Mouse (Mus musculus) ES-Bruce4 (cell line): ENCODE results near the gene Ccr8. TPM values are rescaled to one million over a fixed set of nuclear protein-coding genes. Genes with fewer than 3 reads are reported as not detected.

Experiments
- H3K27ac ChIP-seq: 2 replicates; pipeline ENCODE4 v1.5.1; 2012; ENCODE audit warnings: low read length, inconsistent platforms; ENCODE audit not compliant: insufficient read depth
- H3K27me3 ChIP-seq: 2 replicates; pipeline ENCODE4 v1.6.1; 2012; ENCODE audit warnings: mild to moderate bottlenecking, low read length, inconsistent platforms; ENCODE audit not compliant: control insufficient read depth, poor library complexity, insufficient read depth, severe bottlenecking
- H3K36me3 ChIP-seq: 2 replicates; pipeline ENCODE4 v1.6.1; 2012; ENCODE audit warnings: inconsistent platforms, mild to moderate bottlenecking, low read length, moderate library complexity; ENCODE audit not compliant: control insufficient read depth, poor library complexity, insufficient read depth, severe bottlenecking
- H3K4me1 ChIP-seq: one replicate; pipeline ENCODE4 v1.8.1; 2011; ENCODE audit warnings: low read length; ENCODE audit not compliant: control insufficient read depth, insufficient read depth
- H3K4me3 ChIP-seq: 2 replicates; pipeline ENCODE4 v1.5.1; 2011; ENCODE audit warnings: low read depth, mild to moderate bottlenecking, low read length
- H3K9ac ChIP-seq: 2 replicates; pipeline ENCODE4 v1.6.1; 2012; ENCODE audit warnings: low read depth, mild to moderate bottlenecking, inconsistent platforms; ENCODE audit not compliant: poor library complexity, severe bottlenecking
- H3K9me3 ChIP-seq: replicated peaks from 2 replicates; pipeline ENCODE4 v1.6.1; 2012; ENCODE audit warnings: mild to moderate bottlenecking, low read length, inconsistent platforms; ENCODE audit not compliant: control insufficient read depth, poor library complexity, insufficient read depth, severe bottlenecking
- CTCF ChIP-seq: IDR thresholded peaks from one replicate; pipeline ENCODE4 v1.8.1; 2011; ENCODE audit warnings: low read depth, low read length
- EP300 ChIP-seq: IDR thresholded peaks from 2 replicates; pipeline ENCODE4 v1.6.1; 2011; ENCODE audit warnings: low read depth, low read length; ENCODE audit not compliant: insufficient read depth
- POLR2A ChIP-seq: IDR thresholded peaks from one replicate; pipeline ENCODE4 v1.8.1; 2011; ENCODE audit warnings: low read length; ENCODE audit not compliant: insufficient read depth
- polyA plus RNA-seq: library from polyadenylated mRNA; stranded (reverse); fragments of >200 nt; gene quantifications from 2 replicates; pipeline ENCODE4 v1.2.4, GENCODE M21; 2011; ENCODE audit warnings: low read depth; ENCODE audit not compliant: missing spikeins, insufficient read depth, insufficient read length

Gene Ccr8
- polyA plus RNA-seq, 1 experiment = not detected

- TF ChIP-seq POLR2A (peak; percentile 36), EP300 (no peak), CTCF (peak; percentile 73)
- Histone ChIP-seq H3K27me3 (no peaks in the 10 kb centered on the region), H3K9ac (peak within 1 kb of the TSS; percentile 40), H3K36me3 (no peaks in the 10 kb centered on the region), H3K4me3 (peak within 1 kb of the TSS; percentile 83), H3K27ac (peak within 1 kb of the TSS; percentile 41), H3K4me1 (peaks cover 2% of the 10 kb centered on the region), H3K9me3 (no peaks in the 10 kb centered on the region)
These were observed 18.5 kb downstream of the Ccr8 start, which contains the start of gene Slc25a38 for GRCm38 (mm10) chr9:120110211-120111018. TSS of gene Slc25a38 (plus strand) at chr9:120110374.

- H3K9me3 ChIP-seq = no peaks in the 10 kb centered on the region
- no peaks in the 10 kb centered on the region for H3K36me3 ChIP-seq
- H3K9ac ChIP-seq = peak overlapping the region; percentile 40
- no peak for TF ChIP-seq EP300
- TF ChIP-seq POLR2A = no peak
- TF ChIP-seq CTCF = no peak
- peak overlapping the region; percentile 41; the same call in 1 of the 2 replicates for H3K27ac ChIP-seq
- peak overlapping the region; percentile 61 for H3K4me3 ChIP-seq
- H3K4me1 ChIP-seq = peaks cover 4% of the 10 kb centered on the region
- H3K27me3 ChIP-seq = no peaks in the 10 kb centered on the region
These were observed 19.4 kb downstream of the Ccr8 start for GRCm38 (mm10) chr9:120111156-120111945.

- Histone ChIP-seq H3K4me3 (no peak overlapping the region), H3K27ac (no peak overlapping the region), H3K36me3 (no peaks in the 10 kb centered on the region), H3K27me3 (no peaks in the 10 kb centered on the region), H3K9ac (no peak overlapping the region), H3K4me1 (peaks cover 4% of the 10 kb centered on the region), H3K9me3 (no peaks in the 10 kb centered on the region)
- no peak for TF ChIP-seq POLR2A
- no peak for TF ChIP-seq CTCF
- no peak for TF ChIP-seq EP300
These were observed 20.6 kb downstream of the Ccr8 start for GRCm38 (mm10) chr9:120112472-120112871.

- Histone ChIP-seq H3K27me3 (no peaks in the 10 kb centered on the region), H3K4me3 (no peak overlapping the region), H3K9me3 (no peaks in the 10 kb centered on the region), H3K27ac (no peak overlapping the region), H3K9ac (no peak overlapping the region), H3K4me1 (peaks cover 4% of the 10 kb centered on the region), H3K36me3 (no peaks in the 10 kb centered on the region; the same call in 1 of the 2 replicates)
- TF ChIP-seq EP300 (no peak), CTCF (no peak), POLR2A (no peak)
These were observed 21.5 kb downstream of the Ccr8 start for GRCm38 (mm10) chr9:120113456-120113855.

GRCm38 (mm10) chr9:120114051-120114788, 22.3 kb downstream of the Ccr8 start:
- Histone ChIP-seq H3K27ac (no peak overlapping the region), H3K36me3 (no peaks in the 10 kb centered on the region; the same call in 1 of the 2 replicates), H3K27me3 (no peaks in the 10 kb centered on the region), H3K9ac (no peak overlapping the region), H3K9me3 (no peaks in the 10 kb centered on the region), H3K4me1 (peaks cover 4% of the 10 kb centered on the region), H3K4me3 (no peak overlapping the region)
- TF ChIP-seq CTCF (no peak), POLR2A (no peak), EP300 (no peak)
